Mouse (Mus musculus) adrenal gland, adult 2 months (tissue): ENCODE data around the gene Cic. TPM values are rescaled to one million over a fixed set of nuclear protein-coding genes. Genes with fewer than 3 reads are reported as not detected.

Experiments used
- microRNA-seq, 2 experiments: library from miRNA; unstranded; fragments of <30 nt; microRNA quantifications; one replicate each; pipeline ENCODE4 v1.2.0; 2021
- polyA plus RNA-seq: library from polyadenylated mRNA; depleted of rRNA; stranded (reverse); fragments of >200 nt; gene quantifications from 2 replicates; pipeline ENCODE4 v1.2.3, GENCODE M21; 2012; rRNA removed
- total RNA-seq, 2 experiments: library from RNA; stranded (reverse); gene quantifications; 2 replicates each; pipeline ENCODE4 v1.2.3; 2021

The Cic gene
- total and polyA plus RNA-seq, 3 experiments = 102 to 123 (median 108) TPM

Small RNAs within 50 kb of the gene (microRNA-seq; reads per million reads assigned to microRNA genes)
- gene Mir7048 = 0 to 0.83 reads per million in 2 experiments

Other genes starting within 250 kb of the Cic start
- 10 to 100 TPM; 14.5 to 18.5 TPM for gene Grik5, start 195.4 kb upstream of the Cic start, total RNA-seq
- 54.9 and 71.3 TPM in 2 replicates for gene Grik5, start 195.4 kb upstream of the Cic start, polyA plus RNA-seq
- 10 to 100 TPM; 21.3 to 21.9 TPM for gene Zfp574, start 195.1 kb upstream of the Cic start, total RNA-seq
- 60.8 and 61.2 TPM in 2 replicates for gene Zfp574, start 195.1 kb upstream of the Cic start, polyA plus RNA-seq
- gene Pou2f2, start 88.0 kb upstream of the Cic start, total RNA-seq = under 1 TPM; 0.46 to 0.90 TPM
- 2.7 and 3.2 TPM in 2 replicates for gene Pou2f2, start 88.0 kb upstream of the Cic start, polyA plus RNA-seq
- gene Dedd2, start 47.1 kb upstream of the Cic start, total RNA-seq = 10 to 100 TPM; 15.6 to 17.9 TPM
- gene Dedd2, start 47.1 kb upstream of the Cic start, polyA plus RNA-seq = 36.3 and 39.5 TPM in 2 replicates
- 10 to 100 TPM in 1 of 2 experiments, 1 to 10 TPM in 1; 9.9 to 10.4 TPM for gene Zfp526, start 46.3 kb upstream of the Cic start, total RNA-seq
- gene Zfp526, start 46.3 kb upstream of the Cic start, polyA plus RNA-seq = 16.3 and 19.9 TPM in 2 replicates
- gene Gsk3a, start 29.9 kb upstream of the Cic start, total RNA-seq = 100 to 1,000 TPM in 1 of 2 experiments, 10 to 100 TPM in 1; 98.9 to 107 TPM
- gene Gsk3a, start 29.9 kb upstream of the Cic start, polyA plus RNA-seq = 121 and 150 TPM in 2 replicates
- gene Erf, start 16.9 kb upstream of the Cic start, total RNA-seq = 10 to 100 TPM; 16.5 to 26.6 TPM
- 50.4 and 52.8 TPM in 2 replicates for gene Erf, start 16.9 kb upstream of the Cic start, polyA plus RNA-seq
- gene Pafah1b3, start 30.3 kb downstream of the Cic start, total RNA-seq = 10 to 100 TPM; 33.4 to 33.8 TPM
- gene Pafah1b3, start 30.3 kb downstream of the Cic start, polyA plus RNA-seq = 29.4 and 35.9 TPM in 2 replicates
- gene Prr19, start 33.7 kb downstream of the Cic start, total RNA-seq = not detected
- gene Prr19, start 33.7 kb downstream of the Cic start, polyA plus RNA-seq = not detected in 2 replicates
- gene Tmem145, start 38.4 kb downstream of the Cic start, total RNA-seq = 1 to 10 TPM; 1.9 to 2.2 TPM
- 8.3 and 9.3 TPM in 2 replicates for gene Tmem145, start 38.4 kb downstream of the Cic start, polyA plus RNA-seq
- 10 to 100 TPM; 37.1 to 41.5 TPM for gene Megf8, start 49.5 kb downstream of the Cic start, total RNA-seq
- 102 and 106 TPM in 2 replicates for gene Megf8, start 49.5 kb downstream of the Cic start, polyA plus RNA-seq
- gene Cnfn, start 102.0 kb downstream of the Cic start, total RNA-seq = not detected
- gene Cnfn, start 102.0 kb downstream of the Cic start, polyA plus RNA-seq = 1.8 TPM in 1 of 2 replicates, not detected in the other
- gene Lipe, start 131.0 kb downstream of the Cic start, total RNA-seq = 100 to 1,000 TPM; 372 to 462 TPM
- 471 and 632 TPM in 2 replicates for gene Lipe, start 131.0 kb downstream of the Cic start, polyA plus RNA-seq
- gene Cxcl17, start 145.2 kb downstream of the Cic start, total RNA-seq = not detected
- not detected in 2 replicates for gene Cxcl17, start 145.2 kb downstream of the Cic start, polyA plus RNA-seq
- 10 to 100 TPM in 1 of 2 experiments, 1 to 10 TPM in 1; 8.4 to 45.0 TPM for gene Ceacam1, start 209.9 kb downstream of the Cic start, total RNA-seq
- gene Ceacam1, start 209.9 kb downstream of the Cic start, polyA plus RNA-seq = 5.9 and 9.5 TPM in 2 replicates